Mouse (Mus musculus): Measurements from ENCODE around the gene Gm27029. TPM values are rescaled to one million over a fixed set of nuclear protein-coding genes. Genes with fewer than 3 reads are reported as not detected.
"Not testable (repeated sequence)": the region's sequence is repeated elsewhere in the genome, so short reads cannot be mapped to it uniquely, and the experiment has no call there.

Gm27029 gene
- total RNA-seq (2021), result 3.9 and 6.0 TPM in 2 replicates
- long read RNA-seq, experiment 1, result 0 reads
- long read RNA-seq, experiment 2, partial matches to known transcripts, result 2 of 3 reads
- long read RNA-seq, experiment 2, other reads (novel, unspliced or antisense), result 1 of 3 reads

DNA sequence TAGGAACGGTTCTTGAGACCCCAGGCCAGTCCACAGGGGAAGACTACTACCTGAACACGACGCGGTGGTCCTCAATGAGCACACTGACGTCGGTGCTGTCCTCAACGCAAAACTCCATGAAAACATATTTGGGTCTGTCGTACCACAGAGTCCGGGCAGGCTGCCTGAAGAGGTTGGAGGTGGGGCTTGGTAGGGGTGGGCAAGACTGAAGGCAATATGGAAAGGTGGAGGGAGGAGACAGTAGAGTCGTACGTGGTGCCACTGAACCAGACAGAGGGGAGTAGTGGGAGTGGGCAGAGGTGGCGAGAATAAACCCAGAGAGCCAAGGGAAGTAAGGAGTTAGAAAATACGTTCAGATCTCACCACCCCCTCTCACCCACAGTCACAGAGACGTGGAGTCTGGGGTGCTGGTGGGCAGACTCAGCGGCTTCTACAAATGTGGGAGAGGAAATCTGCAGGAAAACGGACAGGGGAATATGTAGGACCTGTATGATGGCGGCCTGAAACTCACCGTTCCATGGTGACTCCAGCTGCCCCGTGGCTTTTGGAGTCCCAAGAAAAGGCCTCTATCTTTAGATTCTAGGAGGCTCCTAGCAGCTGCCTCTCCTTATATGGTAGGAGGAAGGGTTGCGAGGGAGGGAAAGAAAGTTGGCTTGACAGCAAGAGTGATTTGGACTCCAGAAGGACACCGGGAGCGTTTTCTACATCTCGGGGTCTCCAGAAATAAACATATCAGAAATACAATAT, at the start of gene Gm27029:
Gene Gm27029 (minus strand): TSS at position 692 of the 747 bp plus-strand sequence.
- peak; percentile 33 for DNase-seq

DNA sequence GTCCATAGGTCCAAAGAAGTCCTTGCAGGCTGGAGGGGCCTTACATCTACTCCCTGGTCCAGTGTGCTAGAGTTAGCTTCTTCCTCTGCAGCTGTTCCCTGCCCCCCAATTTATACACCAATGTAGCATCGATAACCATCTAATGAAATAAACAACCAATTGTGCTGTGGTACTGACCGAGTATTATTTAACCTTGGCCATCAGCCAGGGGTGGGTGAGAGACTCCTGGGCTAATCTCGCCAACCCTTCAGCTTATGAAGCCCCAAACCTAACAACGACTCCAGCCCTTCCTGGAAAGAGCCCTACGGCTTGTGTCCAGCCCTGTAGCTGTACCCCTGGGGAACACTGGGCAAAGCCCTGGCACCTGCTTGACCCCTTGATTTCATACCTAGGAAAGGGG, 49.7 kb upstream of the Gm27029 start:
- no peak for DNase-seq

DNA sequence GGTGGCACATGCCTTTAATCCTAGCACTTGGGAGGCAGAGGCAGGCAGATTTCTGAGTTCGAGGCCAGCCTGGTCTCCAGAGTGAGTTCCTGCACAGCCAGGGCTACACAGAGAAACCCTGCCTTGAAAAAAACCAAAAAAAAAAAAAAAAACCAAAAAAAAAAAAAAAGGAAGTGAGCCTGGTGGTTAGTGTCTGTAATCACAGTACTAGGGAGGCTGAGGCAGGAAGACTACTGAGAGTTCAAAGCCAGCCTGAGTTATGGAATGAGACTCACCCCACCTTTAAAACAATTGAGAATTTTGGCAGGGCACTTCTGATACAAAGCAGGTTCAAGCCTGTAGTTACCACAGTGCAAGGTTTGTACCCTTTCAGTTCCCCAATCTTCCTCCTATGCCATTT, 49.1 kb upstream of the Gm27029 start:
- DNase-seq, result not testable (repeated sequence)

DNA sequence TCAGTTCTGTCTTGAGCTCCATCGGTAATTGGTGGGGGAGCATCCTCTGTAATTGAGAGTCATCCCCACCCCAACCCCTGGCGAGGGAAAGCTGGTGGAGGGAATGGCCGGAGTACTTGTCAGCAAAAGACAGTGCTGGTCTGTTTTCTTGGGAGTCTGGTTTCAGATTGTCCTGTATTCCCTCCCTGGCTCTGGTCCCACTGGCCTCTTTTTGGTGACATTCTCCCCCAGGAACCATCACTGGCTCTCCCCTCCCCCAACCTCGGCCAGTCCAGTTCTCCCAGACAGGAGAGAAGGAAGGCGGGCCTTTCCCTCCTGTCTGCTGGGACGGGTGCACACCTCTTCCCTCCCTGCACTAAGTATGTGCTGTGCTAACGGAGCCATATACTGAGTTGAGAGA, 47.7 kb upstream of the Gm27029 start:
- no peak for DNase-seq

DNA sequence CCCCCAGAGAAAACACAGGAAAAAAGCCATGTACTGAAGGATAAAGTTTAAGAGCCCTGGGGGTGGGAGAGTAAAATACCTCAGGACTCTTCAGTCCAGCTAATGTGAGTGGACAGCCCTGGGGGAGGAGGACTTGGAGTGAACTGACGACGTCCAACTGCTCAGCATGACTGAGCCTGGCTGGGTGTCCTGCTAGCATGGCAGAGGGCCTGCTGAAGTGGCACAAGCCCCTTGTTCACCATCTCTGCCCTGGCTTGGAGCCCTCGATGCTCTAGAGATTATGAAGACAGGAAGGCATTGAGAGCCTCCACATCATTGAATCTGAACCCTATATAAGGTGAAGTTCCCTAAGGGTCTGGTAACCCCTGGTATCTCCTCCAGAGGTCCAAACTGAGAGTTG, 47.3 kb upstream of the Gm27029 start:
- DNase-seq, result no peak

DNA sequence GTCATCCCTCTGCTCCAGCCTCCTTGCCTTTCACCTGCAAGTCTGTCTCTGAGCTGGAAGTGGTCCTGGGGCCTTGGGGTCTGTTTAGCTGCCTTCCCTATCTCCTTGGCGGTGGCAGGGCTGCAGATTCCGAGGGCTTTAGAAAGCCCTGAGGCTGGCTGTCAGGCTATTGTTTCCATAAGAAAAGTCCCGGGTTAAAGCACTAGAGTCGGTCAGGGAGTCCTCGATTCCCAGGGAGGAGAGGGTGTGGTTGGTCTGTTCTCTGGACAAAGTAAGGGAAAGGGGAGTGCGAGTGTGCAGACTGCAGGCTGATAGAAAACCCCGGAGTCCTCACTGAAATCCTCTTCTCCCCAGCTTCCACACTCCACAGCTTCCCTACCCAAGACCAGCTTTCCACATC, 45.6 kb upstream of the Gm27029 start:
- DNase-seq, result no peak

DNA sequence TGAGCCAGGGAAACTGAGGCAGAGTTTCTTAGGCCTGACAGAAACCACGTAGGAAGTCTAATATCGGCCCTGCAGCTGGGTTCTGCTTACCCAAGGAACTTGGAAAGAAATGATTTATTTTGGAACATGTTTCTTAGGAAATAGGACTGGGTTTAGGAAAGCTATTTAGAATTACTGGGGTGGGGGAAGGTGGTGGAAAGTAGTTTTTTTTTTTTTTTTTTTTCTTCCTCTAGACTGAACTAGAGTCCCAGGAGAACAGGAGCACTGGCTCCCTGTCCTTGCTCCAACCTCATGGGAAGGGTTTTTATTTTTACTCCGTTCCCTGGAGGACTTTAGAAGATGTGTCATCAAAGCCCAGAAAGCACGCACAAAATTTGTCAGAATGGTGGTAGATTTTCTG, 44.6 kb upstream of the Gm27029 start:
- no peak for DNase-seq

DNA sequence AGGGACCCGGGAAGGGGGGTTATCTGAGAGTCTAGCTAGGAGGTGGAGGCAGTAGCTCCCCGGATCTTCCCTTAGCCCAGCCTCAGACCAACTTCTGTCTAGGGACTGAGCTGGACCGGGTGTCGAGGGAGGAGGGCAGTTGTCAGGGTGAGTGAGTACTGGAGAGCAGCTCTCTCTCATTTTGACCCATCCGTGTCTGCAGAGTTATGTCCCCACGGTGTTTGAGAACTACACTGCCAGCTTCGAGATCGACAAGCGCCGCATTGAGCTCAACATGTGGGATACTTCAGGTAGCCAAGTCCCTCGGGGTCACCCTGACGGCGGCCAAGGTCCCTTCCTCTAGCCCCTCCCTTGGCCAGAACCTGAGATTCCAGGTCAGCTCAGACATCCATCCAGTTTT, 44.1 kb upstream of the Gm27029 start:
- DNase-seq, result no peak

DNA sequence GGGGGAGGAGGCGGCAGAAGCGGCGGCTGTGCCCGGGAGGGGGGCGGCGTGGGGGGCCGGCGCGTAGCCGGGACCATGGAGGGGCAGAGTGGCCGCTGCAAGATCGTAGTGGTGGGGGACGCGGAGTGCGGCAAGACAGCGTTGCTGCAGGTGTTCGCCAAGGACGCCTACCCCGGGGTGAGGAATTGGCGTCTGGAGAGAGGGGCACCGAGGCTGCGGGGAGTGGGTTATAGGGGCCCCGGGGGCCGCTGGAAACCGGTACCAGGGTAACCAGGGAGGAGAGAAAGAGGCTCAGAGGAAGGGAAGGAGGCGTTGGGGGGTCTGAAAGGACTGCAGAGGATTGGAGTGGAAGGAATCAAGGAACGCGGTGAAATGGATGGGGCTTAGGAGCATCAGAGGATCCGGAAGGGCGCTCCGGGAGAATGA, 43.7 kb upstream of the Gm27029 start:
- DNase-seq, result no peak

DNA sequence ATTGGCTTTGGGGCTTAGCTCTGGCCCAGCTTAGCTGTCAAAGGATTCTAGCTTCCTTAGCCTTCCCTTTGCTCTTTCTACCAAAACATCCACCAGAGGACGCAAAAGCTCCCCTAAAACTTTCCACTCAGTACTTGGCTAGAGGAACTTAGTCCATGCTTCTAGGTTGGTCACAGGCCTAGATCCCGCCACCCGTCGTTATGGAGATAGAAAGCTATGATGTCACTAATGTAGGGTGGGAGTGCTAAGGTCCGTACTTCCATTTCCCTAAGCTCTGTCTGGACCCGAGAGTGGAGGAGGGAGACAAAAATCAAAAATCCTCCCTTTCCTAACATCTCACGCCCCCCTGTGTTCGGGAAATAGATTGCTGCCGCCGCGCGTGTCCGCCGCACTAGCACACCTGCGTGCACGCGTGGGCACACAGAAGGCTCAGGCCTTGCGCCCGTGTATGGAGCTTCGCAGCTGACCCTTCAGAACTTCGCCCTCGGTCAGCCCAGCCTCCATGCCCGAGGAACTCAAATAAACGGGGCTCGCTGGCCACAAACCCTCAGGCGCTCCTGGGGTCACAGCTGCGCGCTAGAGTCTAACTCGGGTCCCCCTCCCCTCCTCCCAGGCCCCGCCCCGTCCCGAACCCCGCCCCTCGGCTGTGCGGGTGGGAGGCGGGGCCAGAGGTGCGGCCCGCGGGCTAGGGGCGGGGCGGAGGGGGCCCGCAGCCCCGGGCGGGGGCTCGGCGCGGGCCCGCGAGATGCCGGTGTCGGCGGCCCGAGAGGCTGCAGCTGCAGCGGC, 43.1 kb upstream of the Gm27029 start:
- DNase-seq, result peak; percentile 84

DNA sequence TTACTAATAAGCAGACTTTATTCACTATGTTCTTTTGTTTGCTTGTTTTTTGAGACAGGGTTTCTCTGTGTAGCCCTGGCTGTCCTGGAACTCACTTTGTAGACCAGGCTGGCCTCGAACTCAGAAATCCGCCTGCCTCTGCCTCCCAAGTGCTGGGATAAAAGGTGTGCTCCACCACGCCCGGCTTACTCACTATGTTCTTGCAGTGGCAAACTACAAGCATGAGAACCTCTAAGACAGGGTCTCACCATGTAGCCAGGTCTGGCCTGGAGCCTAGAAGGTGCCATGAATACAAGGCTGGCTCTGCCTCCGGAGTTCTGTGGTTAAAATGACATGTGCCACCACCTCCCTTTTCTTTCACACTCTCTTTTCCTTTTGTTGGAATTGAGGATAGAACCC, 42.0 kb upstream of the Gm27029 start:
- not testable (repeated sequence) for DNase-seq

DNA sequence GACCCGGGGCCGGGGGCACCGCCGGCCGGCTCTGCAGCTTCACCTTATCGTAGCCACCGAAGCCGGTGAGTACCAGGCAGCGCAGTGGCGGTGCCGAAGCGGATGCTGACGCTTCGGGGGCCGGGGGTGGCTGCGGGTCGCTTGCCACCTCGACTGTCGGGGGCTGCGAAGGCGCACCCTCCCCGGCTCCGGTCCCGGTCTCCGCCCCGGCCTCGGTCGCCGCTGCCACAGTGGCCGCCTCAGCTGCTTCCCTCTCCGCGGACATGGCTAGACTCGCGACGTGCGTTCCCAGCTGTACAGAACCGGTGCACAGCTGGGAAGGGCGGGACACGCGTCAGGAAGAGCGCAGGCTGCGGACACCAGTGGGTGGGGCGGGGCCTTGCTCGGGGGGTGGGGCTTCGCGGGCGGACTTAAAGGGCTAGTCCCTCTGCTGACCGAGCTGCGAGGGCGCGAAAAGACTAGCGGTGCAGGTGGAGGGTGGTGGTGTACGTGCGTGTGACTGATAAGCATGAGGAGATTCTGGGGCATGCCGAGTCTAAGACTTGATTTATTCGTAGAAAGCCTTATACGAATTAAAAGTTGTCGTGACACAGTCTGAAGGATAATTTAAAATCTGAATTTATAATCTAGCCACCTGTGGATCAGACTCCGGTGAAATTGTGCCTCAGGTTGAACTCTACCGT, 41.4 kb upstream of the Gm27029 start, which contains the start of gene Vat1:
Gene Vat1 (minus strand): TSS at position 362 of the 683 bp plus-strand sequence.
- peak; percentile 87 for DNase-seq

DNA sequence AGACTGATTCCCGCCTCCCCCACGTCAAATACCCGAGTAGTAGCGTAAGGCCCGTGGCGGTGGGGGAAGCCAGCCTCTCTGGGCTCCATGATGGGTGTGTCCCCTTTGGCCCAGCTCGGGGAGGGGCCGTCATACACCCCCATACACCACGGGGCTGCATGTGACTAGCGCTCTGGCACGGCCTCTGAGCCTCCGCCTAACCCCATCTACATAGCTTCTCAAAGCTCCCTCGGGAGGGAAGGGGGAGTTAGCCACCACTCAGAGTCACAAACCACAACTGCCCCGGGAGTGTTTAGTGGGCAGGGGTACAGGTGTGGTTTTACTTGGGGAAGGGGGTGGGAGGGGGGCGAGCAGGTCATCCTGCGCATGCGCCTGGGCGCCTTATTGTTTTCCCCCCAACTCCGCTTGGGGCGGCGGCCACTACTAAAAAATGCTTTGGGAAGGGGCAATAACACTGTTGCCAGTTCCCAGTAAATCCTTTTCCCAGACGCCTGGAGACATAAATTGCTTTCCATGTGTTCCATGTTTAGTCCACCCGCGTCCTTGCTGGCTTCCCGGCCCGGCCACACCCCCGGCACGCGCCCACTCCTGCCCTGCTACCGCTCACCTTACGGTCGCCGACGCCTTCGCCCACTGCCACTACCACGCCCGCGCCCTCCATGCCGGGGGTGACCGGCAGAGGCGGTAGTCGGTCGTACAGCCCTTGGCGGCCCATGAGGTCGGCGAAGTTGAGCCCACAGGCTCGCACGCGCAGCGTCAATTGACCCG, 40.7 kb upstream of the Gm27029 start:
- peak; percentile 83 for DNase-seq

DNA sequence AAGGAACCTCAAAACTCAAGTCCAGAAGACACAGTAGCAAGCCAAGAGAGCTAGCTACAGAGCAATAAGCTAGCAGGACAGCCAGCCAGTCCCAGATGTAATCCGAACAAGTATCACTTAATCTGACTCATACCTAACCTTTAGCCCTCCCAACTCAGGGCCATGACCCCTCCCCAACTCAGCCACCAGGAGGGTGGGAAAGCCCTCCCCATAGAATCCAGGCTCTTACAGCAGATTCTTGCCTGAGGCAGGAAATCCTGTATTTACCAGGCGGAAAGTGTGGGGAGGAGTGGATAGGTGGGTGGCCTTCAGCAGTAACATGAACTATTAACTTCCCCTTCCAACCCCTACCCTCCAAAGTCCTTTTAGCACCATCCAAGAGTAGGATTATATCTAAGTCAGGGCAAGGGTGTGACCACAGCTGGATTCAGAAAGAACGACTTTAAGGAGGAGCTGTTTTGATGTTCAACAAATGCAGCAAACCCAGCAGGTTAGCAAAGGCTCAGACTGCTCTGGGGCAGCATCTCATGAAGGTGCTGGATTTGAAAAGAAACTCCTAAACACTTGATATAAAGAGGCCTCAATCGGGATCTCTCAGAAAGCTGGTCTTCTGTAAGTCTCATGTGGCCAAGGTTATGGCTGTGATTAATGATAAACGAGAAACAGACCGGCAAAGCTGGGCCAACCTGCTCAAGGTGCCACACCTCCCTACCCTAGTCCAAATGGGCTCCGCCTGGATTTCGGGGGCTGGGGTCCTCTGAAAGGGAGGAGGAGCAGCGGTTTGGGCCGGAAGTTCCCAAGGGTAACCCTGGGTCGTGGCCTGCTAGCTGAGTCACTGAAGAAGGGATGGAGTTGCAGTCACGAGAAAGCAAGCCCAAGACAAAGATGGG, 39.9 kb upstream of the Gm27029 start, which contains the start of gene Rnd2:
Gene Rnd2 (plus strand): TSS at position 789 of the 890 bp plus-strand sequence.
- peak; percentile 55 for DNase-seq

DNA sequence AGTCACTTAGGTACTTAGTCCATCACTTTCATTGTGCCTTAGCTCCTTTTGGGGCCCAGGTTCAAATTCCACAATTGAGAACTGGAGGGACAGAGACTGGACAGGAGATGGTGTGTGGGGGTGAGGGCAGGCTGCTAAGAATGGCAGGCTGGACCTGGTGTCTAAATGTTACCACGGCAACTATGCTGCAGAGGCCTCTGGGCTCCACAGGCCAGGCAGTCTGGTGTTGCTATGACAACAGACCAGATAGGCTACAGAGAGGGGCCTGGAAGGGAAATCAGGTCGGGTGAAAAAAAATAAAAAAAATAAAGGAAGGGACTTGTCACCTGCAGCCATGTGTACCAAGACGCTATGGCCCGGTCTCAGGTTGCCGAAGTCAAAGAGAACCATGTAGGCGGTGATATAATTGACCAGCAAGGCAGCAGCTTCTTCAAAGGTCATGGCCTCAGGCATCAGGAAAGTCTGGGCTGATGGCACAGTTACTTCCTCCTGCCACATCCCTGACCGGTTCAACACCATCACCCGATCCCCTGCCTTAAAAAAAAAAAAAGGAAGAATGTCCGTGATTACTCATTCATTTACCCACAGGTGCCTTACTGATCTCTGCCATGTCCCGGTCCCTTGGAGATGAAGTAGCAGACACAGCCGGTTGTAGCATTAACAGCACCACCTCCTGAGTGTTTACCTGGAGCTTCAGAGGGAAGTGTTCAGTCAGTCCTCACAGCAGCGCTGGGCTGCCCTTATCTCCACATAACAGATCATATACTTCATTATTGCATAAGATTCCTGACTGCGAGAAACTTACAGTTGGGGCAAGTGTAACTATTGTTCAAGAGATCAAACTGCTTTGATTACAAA, 38.2 kb upstream of the Gm27029 start:
- DNase-seq, result no peak

DNA sequence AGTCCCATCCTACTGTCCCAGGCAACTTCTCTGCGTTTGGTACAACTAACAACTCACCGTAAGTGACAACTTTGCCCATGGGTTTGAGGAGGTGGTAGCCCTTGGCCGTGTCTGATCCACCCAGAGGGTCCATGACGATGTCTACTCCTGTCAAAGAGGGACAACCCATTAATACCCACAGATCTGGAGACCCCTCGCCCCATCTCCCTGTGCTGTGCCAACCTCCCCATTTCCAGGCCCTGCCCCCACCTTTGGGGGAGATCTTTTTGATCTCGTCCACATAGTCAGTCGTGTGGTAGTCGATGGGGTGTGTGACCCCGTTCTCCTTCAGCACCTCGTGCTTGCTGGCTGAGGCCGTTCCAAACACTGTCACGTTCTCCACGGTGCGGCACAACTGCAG, 37.5 kb upstream of the Gm27029 start:
- DNase-seq, result no peak

DNA sequence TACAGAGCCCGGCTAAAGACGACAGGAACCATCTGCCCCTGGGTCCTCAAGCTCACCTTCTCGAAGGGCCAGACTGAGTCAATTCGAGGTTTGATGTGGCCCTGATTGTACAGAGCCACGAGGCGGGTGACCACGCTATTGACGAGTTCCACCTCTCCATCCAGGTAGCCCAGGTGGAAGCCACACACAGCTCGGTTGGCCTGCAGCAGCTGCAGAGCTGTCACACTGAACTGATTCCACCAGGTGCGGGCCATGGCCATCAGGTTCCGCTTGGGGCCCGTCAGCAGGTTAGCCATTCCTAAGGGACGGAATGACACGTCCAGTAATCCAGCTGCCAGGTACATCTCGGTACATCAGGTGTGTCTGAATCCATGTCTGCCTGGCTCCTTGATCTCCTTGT, 35.7 kb upstream of the Gm27029 start:
- no peak for DNase-seq

DNA sequence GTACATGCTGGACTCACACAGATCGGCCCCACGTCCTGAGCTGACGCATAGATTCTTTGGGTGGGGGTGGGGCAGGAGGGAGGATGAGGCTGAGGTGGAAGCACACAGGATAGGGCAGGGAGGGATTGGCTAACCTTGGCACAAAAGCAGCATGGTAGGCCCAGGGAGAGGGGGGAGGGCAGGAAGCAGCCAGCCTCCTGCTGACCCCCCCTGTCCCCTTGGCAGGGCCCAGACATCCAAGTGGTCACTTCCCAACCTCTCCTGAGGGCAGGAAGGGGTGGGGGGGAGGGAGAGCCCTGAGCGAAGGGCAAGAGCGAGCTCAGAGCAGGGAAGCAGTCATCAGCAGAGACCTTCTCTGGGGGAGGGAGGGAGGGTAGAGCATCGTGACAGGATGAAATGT, 35.1 kb upstream of the Gm27029 start:
- peak; percentile 58 for DNase-seq

DNA sequence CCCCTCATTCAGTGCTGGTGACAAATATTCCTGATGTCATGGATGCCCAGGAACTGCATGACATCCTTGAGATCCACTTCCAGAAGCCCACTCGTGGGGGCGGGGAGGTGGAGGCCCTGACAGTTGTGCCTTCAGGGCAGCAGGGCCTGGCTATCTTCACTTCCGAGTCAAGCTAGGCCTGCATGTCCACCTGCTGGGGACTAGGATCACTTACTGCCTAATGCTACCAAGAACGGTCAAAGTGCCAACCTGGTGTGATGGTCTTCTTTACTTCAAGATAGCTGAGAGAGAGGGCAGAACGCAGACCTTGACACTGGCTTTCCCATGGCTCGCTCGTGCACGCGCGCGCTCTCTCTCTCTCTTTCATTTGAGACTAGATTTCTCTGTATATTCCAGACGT, 33.6 kb upstream of the Gm27029 start:
- no peak for DNase-seq

DNA sequence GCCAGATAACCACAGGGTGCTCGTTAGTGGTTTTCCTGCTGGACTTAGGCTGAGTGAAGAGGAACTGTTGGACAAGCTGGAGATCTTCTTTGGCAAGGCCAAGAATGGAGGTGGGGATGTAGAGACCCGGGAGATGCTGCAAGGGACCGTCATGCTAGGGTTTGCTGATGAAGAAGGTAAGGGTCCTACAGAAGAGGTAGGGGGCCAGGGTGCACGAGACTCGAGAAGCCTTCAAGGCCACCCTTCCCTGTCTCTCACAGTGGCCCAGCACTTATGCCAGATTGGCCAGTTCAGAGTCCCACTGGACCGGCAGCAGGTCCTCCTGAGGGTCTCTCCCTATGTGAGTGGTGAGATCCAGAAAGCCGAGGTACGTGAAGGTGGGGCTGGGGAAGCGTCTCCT, 33.0 kb upstream of the Gm27029 start:
- DNase-seq, result no peak

All from adrenal gland, postnatal 14 days (tissue).